30 mouse cellular contexts compared by ENCODE assay signal in genomic region chr2:157055721-157056120, GRCm38 (mm10). TPM values are rescaled to one million over a fixed set of nuclear protein-coding genes. Genes with fewer than 3 reads are reported as not detected.
DNase-seq lines count a peak whose midpoint lies in the region; ATAC-seq and TF ChIP-seq lines count a peak whose summit lies in the region.
"Had no signal": no experiment of that assay in that cellular context is flagged by ENCODE, and none has a peak within 500 bp of the region (broad histone marks: within the 10 kb centered on the region; RNA-seq: fewer than 3 reads in every experiment).

No protein-coding gene starts in this region.

- 88% methylated on average over 6 of the region's 6 CpGs for WGBS in hindbrain, embryonic 16.5 days
- 93% methylated on average over 6 of the region's 6 CpGs for WGBS in hindbrain, embryonic 11.5 days
- WGBS in lung, embryonic 16.5 days: 86% methylated on average over 6 of the region's 6 CpGs
- WGBS in limb, embryonic 15.5 days: 87% methylated on average over 6 of the region's 6 CpGs

- DNase-seq in gastrocnemius, adult 2 months: no peak
- DNase-seq in gastrocnemius, postnatal 36 days: no peak
- no peak for DNase-seq in hindbrain, embryonic 11.5 days (ENCODE audit: low spot score)
- DNase-seq in lung, postnatal 36 days: no peak
- DNase-seq in frontal cortex, adult 2 months (ENCODE audit: extremely low spot score in 1 of 2, low spot score in 1 of 2): no peak
- DNase-seq: adrenal gland, adult 8-10 months; cerebellum, postnatal 14 days; gastrocnemius, postnatal 25 days; heart, postnatal 10 days; kidney, postnatal 36 days; liver; right cerebral cortex, adult 18-20 months; thymus, postnatal 25 days had no signal

- no peak overlapping the region for H3K4me2 ChIP-seq in hindbrain, embryonic 16.5 days (ENCODE audit: low read length)
- no peak overlapping the region for H3K4me2 ChIP-seq in hindbrain, embryonic 11.5 days (replicated peaks; ENCODE audit: low read depth, low read length)
- no peak overlapping the region for H3K4me2 ChIP-seq in lung, embryonic 16.5 days (ENCODE audit: low read depth, low read length)
- H3K4me2 ChIP-seq in limb, embryonic 15.5 days: no peak overlapping the region
- H3K4me2 ChIP-seq: embryonic facial prominence, embryonic 12.5 days; hindbrain, embryonic 14.5 days; liver, embryonic 15.5 days; stomach, embryonic 15.5 days had no signal

- peaks cover 45% of the 10 kb centered on the region for H3K4me1 ChIP-seq in hindbrain, embryonic 16.5 days (ENCODE audit: control insufficient read depth, insufficient read depth, low read depth, low read length)
- peaks cover 12% of the 10 kb centered on the region for H3K4me1 ChIP-seq in hindbrain, embryonic 11.5 days (replicated peaks; ENCODE audit: control insufficient read depth, insufficient read depth, low read length)
- H3K4me1 ChIP-seq in lung, embryonic 16.5 days (replicated peaks; ENCODE audit: control insufficient read depth, insufficient read depth, low read length): peaks cover 36% of the 10 kb centered on the region
- H3K4me1 ChIP-seq in limb, embryonic 15.5 days: peaks cover 58% of the 10 kb centered on the region

- intact Hi-C loops in gastrocnemius, adult 2 months (cut with DNase I): no loop called here
- intact Hi-C loops in gastrocnemius, postnatal 36 days (cut with DNase I): no loop called here

- peak overlapping the region; percentile 73; the same call in 1 of the 2 replicates for H3K27ac ChIP-seq in gastrocnemius, adult 2 months
- H3K27ac ChIP-seq in hindbrain, embryonic 16.5 days (ENCODE audit: low read depth, low read length): peak overlapping the region; percentile 0; the same call in 1 of the 2 replicates
- H3K27ac ChIP-seq in hindbrain, embryonic 11.5 days (ENCODE audit: low read depth, low read length): no peak overlapping the region
- peak overlapping the region; percentile 90 for H3K27ac ChIP-seq in lung, embryonic 16.5 days (ENCODE audit: low read length)
- H3K27ac ChIP-seq in limb, embryonic 15.5 days: peak overlapping the region; percentile 82
- H3K27ac ChIP-seq: liver, embryonic 15.5 days; macrophage; stomach, embryonic 15.5 days had no signal

- TF ChIP-seq CTCF in gastrocnemius, adult 2 months (IDR thresholded peaks at IDR 0.05): no peak

- no peaks in the 10 kb centered on the region for H3K9me3 ChIP-seq in hindbrain, embryonic 16.5 days (ENCODE audit: control insufficient read depth, low read length)
- no peaks in the 10 kb centered on the region for H3K9me3 ChIP-seq in hindbrain, embryonic 11.5 days (ENCODE audit: control insufficient read depth, low read length)
- no peaks in the 10 kb centered on the region for H3K9me3 ChIP-seq in lung, embryonic 16.5 days (ENCODE audit: control insufficient read depth, low read length)
- no peaks in the 10 kb centered on the region for H3K9me3 ChIP-seq in limb, embryonic 15.5 days
- H3K9me3 ChIP-seq: embryonic facial prominence, embryonic 12.5 days; liver, embryonic 15.5 days; stomach, embryonic 15.5 days had no signal

- peaks cover 19% of the 10 kb centered on the region for H3K36me3 ChIP-seq in hindbrain, embryonic 16.5 days (ENCODE audit: control insufficient read depth, insufficient read depth, low read length)
- H3K36me3 ChIP-seq in hindbrain, embryonic 11.5 days (ENCODE audit: control insufficient read depth, insufficient read depth, low read length): peaks cover 7% of the 10 kb centered on the region; the same call in 1 of the 2 replicates
- H3K36me3 ChIP-seq in lung, embryonic 16.5 days (ENCODE audit: control insufficient read depth, insufficient read depth, low read length): peaks cover 13% of the 10 kb centered on the region
- H3K36me3 ChIP-seq in limb, embryonic 15.5 days: peaks cover 57% of the 10 kb centered on the region

- no peak overlapping the region for H3K9ac ChIP-seq in hindbrain, embryonic 16.5 days (ENCODE audit: low read depth, low read length)
- H3K9ac ChIP-seq in hindbrain, embryonic 11.5 days (ENCODE audit: low read depth, low read length): no peak overlapping the region
- no peak overlapping the region for H3K9ac ChIP-seq in lung, embryonic 16.5 days (ENCODE audit: low read length)
- no peak overlapping the region for H3K9ac ChIP-seq in limb, embryonic 15.5 days
- H3K9ac ChIP-seq: embryonic facial prominence, embryonic 12.5 days; hindbrain, embryonic 14.5 days; liver, embryonic 15.5 days; stomach, embryonic 15.5 days had no signal

- ATAC-seq in hindbrain, embryonic 16.5 days: no peak
- no peak for ATAC-seq in hindbrain, embryonic 11.5 days (ENCODE audit: low FRiP score)
- no peak for ATAC-seq in lung, embryonic 16.5 days (ENCODE audit: low read depth)
- no peak for ATAC-seq in limb, embryonic 15.5 days (ENCODE audit: insufficient number of reproducible peaks, low FRiP score, low TSS enrichment, low read depth)
- ATAC-seq: activated CD4-positive, CD25-positive, alpha-beta regulatory T cell, adult 4 months; intestine, embryonic 16.5 days had no signal

- no peak overlapping the region for H3K4me3 ChIP-seq in gastrocnemius, adult 2 months
- H3K4me3 ChIP-seq in hindbrain, embryonic 16.5 days (ENCODE audit: low read length): no peak overlapping the region
- no peak overlapping the region for H3K4me3 ChIP-seq in hindbrain, embryonic 11.5 days (ENCODE audit: low read depth, low read length)
- no peak overlapping the region for H3K4me3 ChIP-seq in lung, embryonic 16.5 days (ENCODE audit: low read length)
- H3K4me3 ChIP-seq in limb, embryonic 15.5 days: no peak overlapping the region
- H3K4me3 ChIP-seq: embryonic facial prominence, embryonic 12.5 days; liver, embryonic 15.5 days; stomach, embryonic 15.5 days had no signal

- no peaks in the 10 kb centered on the region for H3K27me3 ChIP-seq in hindbrain, embryonic 16.5 days (replicated peaks; ENCODE audit: control insufficient read depth, insufficient read depth, low read length)
- H3K27me3 ChIP-seq in hindbrain, embryonic 11.5 days (ENCODE audit: control insufficient read depth, insufficient read depth, low read length): no peaks in the 10 kb centered on the region
- H3K27me3 ChIP-seq in lung, embryonic 16.5 days (ENCODE audit: control insufficient read depth, insufficient read depth, low read depth, low read length): no peaks in the 10 kb centered on the region
- H3K27me3 ChIP-seq in limb, embryonic 15.5 days: no peaks in the 10 kb centered on the region
- H3K27me3 ChIP-seq: embryonic facial prominence, embryonic 12.5 days; liver, embryonic 15.5 days; stomach, embryonic 15.5 days had no signal

RNA-seq across cellular contexts. Expression of gene Soga1, which starts 23.3 kb away (rescaled TPM):
- total RNA-seq in gastrocnemius, adult 2 months (2021): 1 to 10 TPM; 2.8 to 4.5 TPM
- 1 to 10 TPM; 3.9 to 4.1 TPM for total RNA-seq in gastrocnemius, postnatal 36 days (2021)
- 4.4 and 4.6 TPM in 2 replicates for polyA plus RNA-seq in hindbrain, embryonic 16.5 days (2015; fragmentation: Nextera tagmentation; extraction: Ambion mirVana)
- polyA plus RNA-seq in hindbrain, embryonic 11.5 days (2014; fragmentation: Nextera tagmentation; extraction: Ambion mirVana): 7.2 and 9.8 TPM in 2 replicates
- 4.0 and 4.1 TPM in 2 replicates for polyA plus RNA-seq in lung, embryonic 16.5 days (2015; fragmentation: Nextera tagmentation; extraction: Ambion mirVana)
- polyA plus RNA-seq in limb, embryonic 15.5 days (2015; fragmentation: Nextera tagmentation; extraction: Ambion mirVana): 2.3 and 2.9 TPM in 2 replicates
- 8.5 and 10.5 TPM in 2 replicates for polyA plus RNA-seq in frontal cortex, adult 2 months (2012; rRNA removed)

RNA-seq across cellular contexts. Expression of gene Tldc2, which starts 31.1 kb away (rescaled TPM):
- total RNA-seq in gastrocnemius, adult 2 months (2021): not detected
- total RNA-seq in gastrocnemius, postnatal 36 days (2021): not detected
- polyA plus RNA-seq in hindbrain, embryonic 16.5 days (2015; fragmentation: Nextera tagmentation; extraction: Ambion mirVana): not detected in 2 replicates
- not detected in 2 replicates for polyA plus RNA-seq in hindbrain, embryonic 11.5 days (2014; fragmentation: Nextera tagmentation; extraction: Ambion mirVana)
- polyA plus RNA-seq in lung, embryonic 16.5 days (2015; fragmentation: Nextera tagmentation; extraction: Ambion mirVana): not detected in 2 replicates
- polyA plus RNA-seq in limb, embryonic 15.5 days (2015; fragmentation: Nextera tagmentation; extraction: Ambion mirVana): not detected in 2 replicates
- 0.30 TPM in 1 of 2 replicates, not detected in the other for polyA plus RNA-seq in frontal cortex, adult 2 months (2012; rRNA removed)
- total RNA-seq: adrenal gland, adult 8-10 months; gastrocnemius, postnatal 25 days; heart, postnatal 10 days; left cerebral cortex, adult 18-20 months; left cerebral cortex, postnatal 25 days; MEL had no signal
- polyA plus RNA-seq: activated CD4-positive, CD25-positive, alpha-beta regulatory T cell, adult 4 months; C2C12; embryonic facial prominence, embryonic 12.5 days; forebrain, embryonic 16.5 days; hindbrain, embryonic 14.5 days; intestine, embryonic 16.5 days; liver, embryonic 15.5 days; macrophage; midbrain, embryonic 16.5 days; neural tube, embryonic 14.5 days; stomach, embryonic 15.5 days had no signal

RNA-seq across cellular contexts. Expression of gene Dsn1, which starts 48.8 kb away (rescaled TPM):
- total RNA-seq in gastrocnemius, adult 2 months (2021): 1 to 10 TPM; 1.2 to 1.6 TPM
- total RNA-seq in gastrocnemius, postnatal 36 days (2021): 1 to 10 TPM; 1.2 to 1.3 TPM
- polyA plus RNA-seq in hindbrain, embryonic 16.5 days (2015; fragmentation: Nextera tagmentation; extraction: Ambion mirVana): 10.5 and 11.6 TPM in 2 replicates
- polyA plus RNA-seq in hindbrain, embryonic 11.5 days (2014; fragmentation: Nextera tagmentation; extraction: Ambion mirVana): 42.1 and 44.7 TPM in 2 replicates
- 38.8 and 40.0 TPM in 2 replicates for polyA plus RNA-seq in lung, embryonic 16.5 days (2015; fragmentation: Nextera tagmentation; extraction: Ambion mirVana)
- 29.5 and 31.6 TPM in 2 replicates for polyA plus RNA-seq in limb, embryonic 15.5 days (2015; fragmentation: Nextera tagmentation; extraction: Ambion mirVana)
- 6.6 and 7.3 TPM in 2 replicates for polyA plus RNA-seq in frontal cortex, adult 2 months (2012; rRNA removed)
